Mouse (Mus musculus) Patski (cell line): ENCODE results near the gene B9d2. TPM values are rescaled to one million over a fixed set of nuclear protein-coding genes. Genes with fewer than 3 reads are reported as not detected.

ENCODE experiments used
- ATAC-seq: fragments of 100-300 bp; one replicate; pipeline ENCODE4 v1.8.0; 2021
- CTCF ChIA-PET: fragments of 350-600 bp; sonication (Branson Sonifier 250); formaldehyde crosslinking; loops from one replicate; lab custom pipeline; 2022; ENCODE audit warnings: inconsistent platforms; lab: Charles Lee
- POLR2A ChIA-PET: fragments of 350-600 bp; sonication (Branson Sonifier 250); formaldehyde crosslinking; loops from one replicate; lab custom pipeline; 2022; ENCODE audit warnings: antibody characterized with exemption, inconsistent platforms; lab: Charles Lee
- DNase-seq: peaks from one replicate; pipeline ENCODE4 v3.0.0-alpha.2; 2011; ENCODE audit warnings: low read depth, low spot score
- H3K27me3 ChIP-seq: fragments of 371-371 bp; one replicate; pipeline ENCODE4 v1.5.1; 2021
- CTCF ChIP-seq: fragments of 100-300 bp; IDR thresholded peaks from one replicate; pipeline ENCODE4 v1.5.1; 2021
- in situ Hi-C: fragments of 300-500 bp; cut with MboI; formaldehyde crosslinking; loops from 3 replicates; pipeline ENCODE4 v1.11.1; 2018; ENCODE audit warnings: low pct_unique_long_range_greater_than_20kb, mixed read lengths
- polyA plus RNA-seq: library from polyadenylated mRNA; unstranded; gene quantifications from one replicate; pipeline ENCODE4 v1.2.3, GENCODE M21; 2021

B9d2 gene
- polyA plus RNA-seq, 1 experiment from 2014 or later: 40.2 TPM

GRCm38 (mm10) chr7:25674297-25674696 lies 6.3 kb upstream of the B9d2 start:
- in situ Hi-C loops: no loop called here
- TF ChIP-seq CTCF: no peak
- no peak for DNase-seq
- no peaks in the 10 kb centered on the region for H3K27me3 ChIP-seq
- ChIA-PET CTCF (interaction anchor here (1.0 to 2.2 kb wide), 2 partner anchors 9 to 12 kb away, joined by 3 to 8 read pairs; no protein-coding TSS in a partner anchor), POLR2A (no interaction called here)
- no peak for ATAC-seq

GRCm38 (mm10) chr7:25674719-25675300 lies 5.8 kb upstream of the B9d2 start, which contains the start of gene Tmem91:
Gene Tmem91 (minus strand): TSS chr7:25675166.
- no peaks in the 10 kb centered on the region for H3K27me3 ChIP-seq
- DNase-seq (no peak), ATAC-seq (no peak)
- ChIA-PET POLR2A (no interaction called here), CTCF (interaction anchor here (2.2 kb wide), 1 partner anchor 12 kb away, joined by 8 read pairs; no protein-coding TSS in a partner anchor)
- in situ Hi-C loops: no loop called here
- no peak for TF ChIP-seq CTCF

- in situ Hi-C loops: no loop called here
- DNase-seq (no peak), ATAC-seq (no peak)
- no peaks in the 10 kb centered on the region for H3K27me3 ChIP-seq
- CTCF ChIA-PET: interaction anchor here (1.4 to 2.2 kb wide), 2 partner anchors 13 to 61 kb away, joined by 3 to 8 read pairs; no protein-coding TSS in a partner anchor
- no peak for TF ChIP-seq CTCF
- POLR2A ChIA-PET: no interaction called here
Measured at GRCm38 (mm10) chr7:25675405-25675804, 5.2 kb upstream of the B9d2 start.

GRCm38 (mm10) chr7:25676085-25676781 lies 4.3 kb upstream of the B9d2 start:
- POLR2A ChIA-PET: no interaction called here
- DNase-seq (no peak), ATAC-seq (no peak)
- CTCF ChIA-PET: interaction anchor here (1.0 to 1.4 kb wide), 2 partner anchors 13 to 60 kb away, joined by 3 read pairs; no protein-coding TSS in a partner anchor
- TF ChIP-seq CTCF: no peak
- H3K27me3 ChIP-seq: no peaks in the 10 kb centered on the region
- in situ Hi-C loops: no loop called here

- DNase-seq (no peak), ATAC-seq (no peak)
- POLR2A ChIA-PET: no interaction called here
- CTCF ChIA-PET: interaction anchor here (1.0 to 1.4 kb wide), 2 partner anchors 14 to 60 kb away, joined by 3 read pairs; no protein-coding TSS in a partner anchor
- H3K27me3 ChIP-seq: no peaks in the 10 kb centered on the region
- TF ChIP-seq CTCF: no peak
- in situ Hi-C loops: no loop called here
Measured at GRCm38 (mm10) chr7:25677013-25677412, 3.6 kb upstream of the B9d2 start.

- no peak for TF ChIP-seq CTCF
- H3K27me3 ChIP-seq: no peaks in the 10 kb centered on the region
- ChIA-PET CTCF (interaction anchor here (0.9 to 1.2 kb wide), 4 partner anchors 11 to 44 kb away, joined by 3 read pairs; no protein-coding TSS in a partner anchor), POLR2A (interaction anchor here (1.2 kb wide), 1 partner anchor 40 kb away, joined by 4 read pairs; no protein-coding TSS in a partner anchor)
- DNase-seq (no peak), ATAC-seq (no peak)
- in situ Hi-C loops: no loop called here
Measured at GRCm38 (mm10) chr7:25679971-25680370, 609 bp upstream of the B9d2 start.

- no peaks in the 10 kb centered on the region for H3K27me3 ChIP-seq
- ATAC-seq: no peak
- DNase-seq: no peak
- ChIA-PET CTCF (interaction anchor here (0.7 to 1.2 kb wide), 3 partner anchors 10 to 25 kb away, joined by 3 read pairs; no protein-coding TSS in a partner anchor), POLR2A (interaction anchor here (1.1 to 1.2 kb wide), 2 partner anchors 22 to 39 kb away, joined by 4 read pairs; partner anchors contain the start of gene Exosc5)
- in situ Hi-C loops: no loop called here
- no peak for TF ChIP-seq CTCF
Measured at GRCm38 (mm10) chr7:25681341-25682231, 1.0 kb downstream of the B9d2 start.

GRCm38 (mm10) chr7:25683474-25684180 lies 3.0 kb downstream of the B9d2 start:
- in situ Hi-C loops: no loop called here
- POLR2A ChIA-PET: no interaction called here
- ATAC-seq: no peak
- DNase-seq: no peak
- TF ChIP-seq CTCF: no peak
- CTCF ChIA-PET: interaction anchor here (1.2 to 1.5 kb wide), 3 partner anchors 24 to 122 kb away, joined by 3 to 4 read pairs (median 4); no protein-coding TSS in a partner anchor
- no peaks in the 10 kb centered on the region for H3K27me3 ChIP-seq

- CTCF ChIA-PET: interaction anchor here (1.5 kb wide), 1 partner anchor 23 kb away, joined by 3 read pairs; no protein-coding TSS in a partner anchor
- H3K27me3 ChIP-seq: no peaks in the 10 kb centered on the region
- no peak for DNase-seq
- TF ChIP-seq CTCF: no peak
- POLR2A ChIA-PET: no interaction called here
- ATAC-seq: no peak
- in situ Hi-C loops: no loop called here
Measured at GRCm38 (mm10) chr7:25684659-25685058, 4.1 kb downstream of the B9d2 start.
